Mouse (Mus musculus): ENCODE results near the gene Per2.

Per2 gene

DNA sequence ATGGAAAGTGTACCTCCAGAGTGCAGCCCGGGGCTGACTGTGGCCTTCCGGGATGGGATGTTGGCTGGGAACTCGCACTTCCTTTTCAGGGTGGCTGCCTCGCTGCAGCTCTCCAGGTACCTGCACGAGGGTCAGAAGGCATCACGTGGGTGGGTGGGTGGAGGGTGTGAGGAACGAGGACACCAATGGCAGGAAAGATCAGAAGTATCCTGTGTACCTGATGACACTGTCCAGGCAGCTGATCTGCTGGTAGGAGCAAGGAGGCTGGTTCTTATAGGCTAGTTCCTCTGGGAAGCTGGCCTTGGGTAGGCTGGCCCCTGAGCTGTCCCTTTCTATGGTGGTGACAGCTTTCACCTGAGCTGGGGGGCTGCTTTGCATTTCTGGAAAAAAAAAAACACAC, 28.4 kb downstream of the Per2 start:
- DNase-seq (ENCODE audit: low spot score): no peak

DNA sequence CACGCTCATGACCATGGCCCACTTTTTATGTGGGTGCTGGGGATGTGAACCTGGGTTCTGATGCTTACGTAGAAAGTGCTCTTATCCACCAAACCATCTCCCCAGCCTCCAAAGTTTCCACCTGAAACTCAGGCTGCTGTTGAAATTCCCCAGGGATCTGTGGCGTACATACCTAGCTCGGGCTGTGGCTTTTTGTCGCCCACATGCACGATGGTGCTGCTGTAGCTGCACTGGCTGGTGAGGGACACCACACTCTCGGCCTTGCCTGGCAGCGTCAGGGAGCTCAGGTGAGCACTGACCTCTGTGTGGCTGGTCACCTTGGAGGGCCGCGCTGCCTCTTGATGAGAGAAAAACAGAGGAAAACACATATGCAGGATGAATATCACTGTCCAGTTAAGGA, 29.9 kb downstream of the Per2 start:
- DNase-seq (ENCODE audit: low spot score): no peak

DNA sequence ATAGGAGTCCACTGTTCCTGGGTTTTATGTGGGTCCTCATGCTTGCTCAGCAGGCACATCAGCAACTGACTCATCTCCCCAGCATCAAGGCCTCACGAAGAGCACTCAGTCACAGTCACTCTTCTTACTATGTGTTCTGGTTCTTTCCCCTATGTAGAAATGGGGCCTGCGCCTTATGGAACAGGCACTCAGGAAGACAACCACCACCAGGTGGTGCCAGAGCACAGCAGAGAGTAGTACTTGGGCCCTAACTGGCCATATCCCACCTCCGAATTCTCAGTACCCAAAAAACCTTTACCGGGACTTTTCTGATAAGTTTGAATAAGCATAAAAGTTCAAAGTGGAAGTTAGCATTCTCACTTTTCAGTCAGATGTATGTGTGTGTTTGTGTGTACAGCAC, 30.5 kb downstream of the Per2 start:
- DNase-seq (ENCODE audit: low spot score): peak; percentile 53

- no peak for DNase-seq (ENCODE audit: low spot score)
Observed at GRCm38 (mm10) chr1:91426397-91426796, 32.7 kb downstream of the Per2 start.

DNA sequence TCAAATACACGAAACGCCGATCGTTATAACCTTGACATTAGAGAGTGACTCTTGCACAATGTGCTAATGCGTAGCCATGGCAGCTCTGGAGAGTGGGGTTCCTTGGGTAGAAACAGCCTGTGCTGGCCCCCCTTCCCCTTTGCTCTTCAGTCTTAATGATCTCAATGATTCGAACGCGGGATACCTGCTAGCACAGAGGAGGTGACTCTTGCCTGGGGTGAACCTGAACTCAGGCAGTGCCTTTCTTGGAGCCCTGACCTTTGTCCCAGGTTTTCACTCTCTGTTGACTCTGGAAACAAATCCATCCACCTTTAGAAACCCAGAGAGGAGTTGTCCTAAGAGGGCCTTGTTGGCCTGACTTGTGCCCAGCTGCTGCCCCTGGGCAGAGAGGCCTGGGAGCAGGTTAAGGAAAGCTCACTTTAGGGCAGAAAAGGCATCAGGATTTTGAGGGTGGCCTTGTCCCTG, 38.5 kb downstream of the Per2 start:
- no peak for DNase-seq (ENCODE audit: low spot score)

DNA sequence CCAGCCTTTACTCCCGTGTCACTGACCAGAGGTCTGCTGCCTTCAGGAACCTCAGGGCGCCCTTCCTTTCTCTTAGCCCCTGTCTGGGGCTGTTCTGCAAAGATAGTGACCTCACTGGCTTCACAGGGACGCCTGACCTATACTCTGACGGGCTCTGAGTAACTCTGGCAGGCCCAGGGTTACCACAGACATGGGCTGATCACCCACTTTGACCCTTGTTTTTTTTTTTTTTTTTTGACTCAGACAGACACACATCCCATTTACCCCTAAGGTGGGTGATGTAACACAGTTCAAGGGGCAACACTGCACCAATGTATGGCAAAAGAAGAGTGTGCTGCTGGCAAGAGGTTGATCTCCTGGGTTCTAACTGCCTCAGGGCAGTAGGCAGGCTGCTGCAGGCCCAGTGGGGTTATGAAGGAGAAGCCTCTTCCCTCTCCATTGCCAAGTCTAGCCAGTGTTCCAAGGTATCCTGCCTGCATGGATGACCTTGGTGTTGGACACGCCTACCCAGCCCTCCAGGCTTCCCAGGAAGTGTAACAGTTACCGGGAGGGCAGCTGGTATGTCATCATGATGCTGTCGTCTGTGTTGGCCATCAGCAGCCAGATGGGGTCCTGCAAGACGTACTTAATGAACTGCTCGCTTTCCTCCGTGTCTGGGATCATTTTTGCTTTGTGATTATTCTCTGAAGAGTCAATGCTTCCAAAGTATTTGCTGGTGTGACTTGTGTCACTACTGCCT, 39.1 kb downstream of the Per2 start:
- no peak for DNase-seq (ENCODE audit: low spot score)

DNA sequence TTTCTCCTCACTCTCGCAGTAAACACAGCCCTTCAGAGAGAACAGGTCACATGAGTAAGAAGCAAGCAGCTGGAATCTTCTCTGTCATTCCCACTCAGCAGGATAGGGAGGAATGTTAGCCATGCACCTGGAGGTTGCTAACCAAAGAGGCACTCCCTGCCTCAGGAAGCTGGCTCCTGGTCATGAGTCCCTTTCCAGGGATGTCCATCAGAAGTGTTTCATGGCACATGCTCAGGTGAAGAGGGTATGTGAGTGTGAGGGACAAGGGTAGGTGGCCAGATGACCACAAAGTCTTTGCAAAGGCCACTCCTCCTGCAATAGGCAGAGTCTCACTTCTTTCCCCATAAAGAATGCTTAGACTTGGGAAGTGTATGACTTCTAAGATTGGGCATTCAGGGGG, 41.1 kb downstream of the Per2 start:
- DNase-seq (ENCODE audit: low spot score): no peak

DNA sequence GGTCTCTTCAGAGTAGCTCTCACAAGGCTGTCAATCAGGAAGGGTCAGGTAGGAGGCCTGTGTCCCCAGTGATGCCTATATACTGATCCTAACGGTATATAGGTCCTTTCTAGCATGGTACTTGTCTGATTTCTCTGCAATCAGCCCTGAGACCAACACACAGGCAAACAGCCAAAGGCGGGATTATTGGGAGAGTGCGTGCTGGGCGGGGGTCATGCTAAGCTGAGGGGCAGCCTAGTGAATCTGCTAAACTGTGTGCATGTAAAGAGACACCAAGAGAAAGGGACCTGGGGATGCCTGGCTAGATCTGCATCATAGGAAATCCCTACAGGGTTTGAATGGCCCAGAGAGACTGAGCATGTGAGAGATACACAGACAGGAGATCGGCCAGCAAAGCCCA, 43.8 kb downstream of the Per2 start:
- DNase-seq (ENCODE audit: low spot score): no peak

DNA sequence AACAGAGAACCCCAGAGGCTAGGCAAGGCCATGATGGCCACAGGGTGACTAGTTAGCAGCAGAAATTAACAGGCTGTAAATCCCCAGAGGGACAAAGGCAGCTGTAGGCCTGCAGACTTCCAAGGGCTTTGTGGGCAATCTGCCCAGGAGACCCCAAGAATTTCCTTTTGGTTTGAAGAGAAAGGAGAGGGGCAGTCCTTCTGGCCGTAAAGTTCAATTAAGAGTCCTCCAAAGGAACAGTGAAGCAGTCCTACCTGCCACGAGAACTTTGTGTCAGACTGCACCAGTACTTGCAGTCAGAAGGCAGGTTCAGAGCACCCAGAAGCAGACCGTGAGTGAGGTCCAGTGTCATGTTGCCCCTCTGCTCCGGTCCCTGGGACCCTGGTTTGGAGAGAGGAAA, 44.2 kb downstream of the Per2 start:
- DNase-seq (ENCODE audit: low spot score): no peak

- DNase-seq (ENCODE audit: low spot score): peak; percentile 50
Observed at GRCm38 (mm10) chr1:91413898-91414594, 45.1 kb downstream of the Per2 start, which contains the start of gene Hes6. Gene Hes6 (minus strand): TSS chr1:91414038.

- DNase-seq (ENCODE audit: low spot score): no peak
Observed at GRCm38 (mm10) chr1:91413536-91413897, 45.6 kb downstream of the Per2 start.

DNA sequence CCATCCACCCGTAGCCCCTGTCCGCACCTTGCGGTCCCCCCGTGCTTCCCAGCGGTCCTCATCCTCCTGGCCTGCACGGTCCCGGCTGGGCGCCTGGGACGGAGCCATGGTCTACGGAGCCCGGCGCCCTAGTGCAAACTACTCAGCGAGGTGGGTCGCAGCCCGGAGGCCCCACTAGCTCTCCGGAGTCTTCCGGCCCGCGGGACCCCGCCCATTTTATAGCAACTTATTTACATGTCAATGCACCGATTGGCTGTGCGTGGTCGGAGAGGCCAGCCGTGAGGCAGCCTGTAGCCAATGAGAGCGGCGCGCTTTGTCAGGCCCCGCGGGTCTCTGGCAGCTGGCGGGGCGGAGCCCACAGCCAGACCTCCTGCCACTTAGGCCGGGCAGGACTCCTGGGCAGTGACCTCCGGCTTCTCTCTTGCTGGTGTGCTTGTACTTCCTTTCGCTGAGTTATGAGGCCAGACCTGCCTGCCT, 46.1 kb downstream of the Per2 start:
- DNase-seq (ENCODE audit: low spot score): peak; percentile 96

DNA sequence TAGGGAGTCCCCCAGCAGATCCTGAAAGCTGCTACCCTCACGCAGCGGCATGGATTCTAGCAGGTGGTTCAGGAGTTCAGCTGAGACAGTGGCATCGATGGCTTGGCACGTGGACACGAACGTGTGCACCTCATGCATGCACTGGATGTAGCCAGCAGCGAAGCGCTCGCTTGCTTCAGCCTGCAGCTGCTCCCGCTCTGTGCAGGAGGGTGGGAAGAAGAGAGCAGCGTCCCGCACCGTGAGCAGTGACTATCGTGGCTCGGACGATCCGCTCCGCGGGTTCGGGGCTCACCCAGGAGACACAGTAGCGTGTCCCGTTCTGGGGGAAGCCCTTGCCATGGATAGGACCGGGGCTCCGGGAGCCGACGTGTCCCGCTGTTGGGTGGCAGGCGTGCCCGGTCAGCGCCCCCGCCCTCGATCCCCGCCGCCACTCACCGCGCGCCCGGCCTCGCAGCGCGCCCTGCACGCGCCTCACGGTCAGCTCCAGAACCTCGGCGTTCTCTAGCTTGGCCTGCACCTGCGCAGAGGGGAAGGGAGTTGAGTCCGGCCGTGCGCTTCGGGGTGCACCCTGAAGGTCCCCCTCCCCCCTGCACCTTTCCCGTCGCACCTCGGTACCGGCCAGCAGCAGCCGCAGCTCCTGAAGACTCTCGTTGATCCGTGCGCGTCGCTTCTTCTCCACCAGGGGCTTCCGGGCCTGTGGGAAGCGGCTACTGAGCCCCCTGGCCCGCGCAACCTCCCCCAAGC, 46.7 kb downstream of the Per2 start:
- peak; percentile 12 for DNase-seq (ENCODE audit: low spot score)

DNA sequence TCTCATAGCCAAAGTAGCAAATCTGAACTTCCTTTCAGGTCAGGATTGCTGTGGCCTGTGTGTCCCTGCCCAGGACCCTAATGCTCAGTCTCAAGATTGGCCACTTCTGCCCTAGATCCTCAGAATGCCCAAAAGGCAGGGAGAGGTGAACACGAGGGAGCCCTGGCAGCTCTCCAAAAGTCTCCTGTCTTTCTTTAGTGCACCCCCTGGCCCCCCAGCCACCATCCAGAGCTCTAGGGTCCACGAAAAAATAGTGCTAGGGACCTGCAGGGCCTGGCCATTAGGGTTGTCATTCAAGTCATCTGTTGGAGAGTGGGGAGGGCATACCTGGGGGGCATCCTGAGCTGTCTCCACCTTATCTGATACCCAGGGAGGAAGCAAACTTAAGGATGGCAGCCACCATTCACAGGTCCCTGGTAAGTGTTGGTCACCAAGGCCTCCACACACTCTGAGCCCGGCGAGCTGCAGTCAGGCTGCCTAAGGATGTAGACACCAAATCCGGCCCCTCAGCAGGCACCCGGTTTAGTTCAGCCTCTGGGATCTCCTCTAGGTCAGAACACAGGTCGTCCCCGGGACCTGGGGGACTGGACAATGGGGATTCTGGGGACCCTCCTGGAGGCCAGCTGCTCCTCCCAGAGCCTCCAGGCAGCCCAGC, 47.4 kb downstream of the Per2 start:
- DNase-seq (ENCODE audit: low spot score): no peak

- DNase-seq (ENCODE audit: low spot score): no peak
Observed at GRCm38 (mm10) chr1:91407819-91408218, 51.3 kb downstream of the Per2 start.

GRCm38 (mm10) chr1:91405406-91406169, 53.5 kb downstream of the Per2 start:
- DNase-seq (ENCODE audit: low spot score): no peak

DNA sequence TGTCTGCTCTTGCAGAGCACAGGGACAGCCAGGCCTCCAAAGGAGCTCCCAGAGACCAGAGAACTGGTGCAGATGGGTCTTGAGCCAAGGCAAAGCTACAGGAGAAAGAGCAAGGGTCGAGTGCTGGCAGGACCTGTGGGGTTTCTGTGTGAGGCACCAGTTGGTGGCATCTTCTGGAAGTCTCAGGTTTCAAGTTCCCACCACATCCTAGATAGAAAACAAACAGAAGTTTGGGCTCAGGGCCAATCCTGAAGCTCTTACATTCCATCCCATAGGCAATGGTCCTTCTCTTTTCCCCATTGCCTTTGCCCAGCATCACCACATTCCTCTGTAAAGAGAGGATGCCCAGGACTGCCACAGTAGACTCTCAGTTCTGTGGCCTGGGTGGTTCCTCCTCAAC, 54.1 kb downstream of the Per2 start:
- DNase-seq (ENCODE audit: low spot score): no peak

- peak; percentile 89 for DNase-seq (ENCODE audit: low spot score)
Observed at GRCm38 (mm10) chr1:91398260-91399062, 60.7 kb downstream of the Per2 start, which contains the start of gene Ilkap. Gene Ilkap (minus strand): TSS chr1:91398815.

- DNase-seq (ENCODE audit: low spot score): no peak
Observed at GRCm38 (mm10) chr1:91397927-91398259, 61.2 kb downstream of the Per2 start.

DNA sequence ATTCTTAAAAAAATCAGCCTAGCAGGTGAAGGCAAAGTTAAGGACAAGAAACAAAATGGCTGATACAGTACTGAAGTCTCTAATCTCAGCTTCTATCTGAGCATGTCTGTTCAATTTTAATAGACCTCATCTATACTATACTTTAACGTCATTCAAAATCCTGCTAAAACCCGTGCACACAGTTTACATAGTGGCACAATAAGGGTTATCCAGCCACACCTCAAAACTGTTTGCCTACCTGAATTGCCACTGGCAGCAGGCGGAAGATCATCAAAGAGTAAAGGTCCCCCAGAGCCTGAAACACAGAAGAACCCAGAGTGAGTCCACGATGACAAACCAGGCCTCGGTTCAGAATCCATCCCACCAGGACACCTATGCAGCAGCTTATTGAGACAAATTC, 68.8 kb downstream of the Per2 start:
- no peak for DNase-seq (ENCODE audit: low spot score)

DNA sequence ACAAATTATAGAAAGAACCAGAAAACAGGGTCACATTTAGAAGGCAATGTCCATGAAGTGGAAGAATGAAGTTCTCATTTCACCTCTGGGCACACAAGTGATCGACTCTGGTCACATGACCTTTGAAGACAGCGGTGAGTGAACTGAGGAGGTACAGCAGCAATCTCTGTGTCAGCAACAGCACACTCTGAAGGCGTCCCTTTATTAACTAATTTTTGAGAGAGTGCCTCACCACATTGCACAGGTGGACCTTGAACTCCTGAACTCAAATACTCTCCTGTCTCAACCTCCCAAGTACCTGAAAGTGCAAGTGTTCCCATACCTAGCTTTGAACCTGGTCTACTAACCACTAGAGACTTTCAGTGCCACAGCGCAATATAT, 78.0 kb downstream of the Per2 start:
- DNase-seq (ENCODE audit: low spot score): no peak

Data from yolk sac, embryonic 10.5 days (tissue).